Comparison of ENCODE assay signal across 16 mouse cellular contexts in the genomic region with DNA sequence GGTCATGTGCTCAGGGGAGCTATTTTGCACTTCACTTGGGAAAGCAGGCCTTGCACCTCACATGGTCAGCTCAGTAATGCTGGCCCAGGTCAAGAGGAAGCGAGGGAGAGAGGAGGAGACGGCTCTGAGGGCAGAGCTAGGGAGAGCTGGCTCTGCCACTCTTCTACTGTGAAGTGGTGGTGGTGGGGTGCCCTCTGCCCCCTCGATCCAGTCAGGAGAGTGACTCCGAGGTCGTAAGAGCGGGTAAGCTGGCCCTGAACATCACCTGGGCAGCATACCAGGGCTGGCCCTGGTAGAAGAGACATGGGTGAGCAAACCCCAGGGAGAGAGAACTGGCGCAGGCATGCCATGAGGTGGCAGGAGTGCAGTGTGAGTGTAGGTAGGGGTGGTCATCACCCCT. TPM values are rescaled to one million over a fixed set of nuclear protein-coding genes. Genes with fewer than 3 reads are reported as not detected.
DNase-seq lines count a peak whose midpoint lies in the region; ATAC-seq and TF ChIP-seq lines count a peak whose summit lies in the region.
"Had no signal": no experiment of that assay in that cellular context is flagged by ENCODE, and none has a peak within 500 bp of the region (broad histone marks: within the 10 kb centered on the region; RNA-seq: fewer than 3 reads in every experiment).

No protein-coding gene starts in this region.

- H3K4me1 ChIP-seq in lung, adult 2 months (ENCODE audit: control insufficient read depth, insufficient read depth, low read length), result peaks cover 28% of the 10 kb centered on the region

- peak; percentile 9 for ATAC-seq in megakaryocyte-erythroid progenitor cell, adult 5-6 weeks (replicated peaks; ENCODE audit: low FRiP score, low TSS enrichment, poor library complexity, severe bottlenecking)
- ATAC-seq: activated CD4-positive, CD25-positive, alpha-beta regulatory T cell, adult 4 months; hindbrain, postnatal 0 days had no signal

- peak; percentile 90 for DNase-seq in heart, adult 11 months
- no peak for DNase-seq in heart, postnatal 25 days (ENCODE audit: low spot score)
- DNase-seq in lung, adult 2 months, result peak; percentile 14
- DNase-seq in lung, postnatal 25 days (ENCODE audit: low spot score), result no peak
- DNase-seq in kidney, postnatal 25 days, result peak; percentile 26 to 80
- DNase-seq in testis, postnatal 10 days (ENCODE audit: low spot score), result no peak
- no peak for DNase-seq in left cerebral cortex, adult 2 months (ENCODE audit: extremely low spot score in 1 of 2, low spot score in 2 of 2)
- DNase-seq: cerebellum, postnatal 10 days; layer of hippocampus, postnatal 36 days; right cerebral cortex, adult 18-20 months; thymus, adult 2 months had no signal

- TF ChIP-seq CTCF in lung, adult 2 months (IDR thresholded peaks at IDR 0.05; ENCODE audit: insufficient read depth, low read length), result 0 out of 2 replicates have a peak, but pooled peaks have one; percentile 11
- no peak for TF ChIP-seq CTCF in left cerebral cortex, adult 2 months (IDR thresholded peaks at IDR 0.05)

- WGBS in lung, adult 2 months, result 63% methylated on average over 7 of the region's 7 CpGs

- intact Hi-C loops in heart, postnatal 25 days (cut with DNase I), result no loop called here
- intact Hi-C loops in left cerebral cortex, adult 2 months (cut with DNase I), result no loop called here

- no peak overlapping the region for H3K27ac ChIP-seq in left cerebral cortex, adult 2 months
- H3K27ac ChIP-seq: embryonic facial prominence, embryonic 12.5 days; hindbrain, postnatal 0 days; neural tube, embryonic 15.5 days had no signal

- H3K4me3 ChIP-seq in lung, adult 2 months (replicated peaks; ENCODE audit: extremely low read depth, low read depth, low read length), result no peak overlapping the region
- no peak overlapping the region for H3K4me3 ChIP-seq in left cerebral cortex, adult 2 months
- H3K4me3 ChIP-seq: embryonic facial prominence, embryonic 12.5 days; neural tube, embryonic 15.5 days had no signal

- TF ChIP-seq POLR2A in lung, adult 2 months (IDR thresholded peaks at IDR 0.05; ENCODE audit: borderline replicate concordance, extremely low read depth, low read depth, low read length), result no peak

RNA-seq across cellular contexts. Expression of a gene that starts 8.6 kb away (rescaled TPM):
- 10 to 100 TPM; 56.0 to 58.2 TPM for total RNA-seq in heart, postnatal 25 days (2021)
- polyA plus RNA-seq in lung, adult 2 months (2012; rRNA removed), result 50.4 and 61.7 TPM in 2 replicates
- 97.1 and 101 TPM in 2 replicates for total RNA-seq in megakaryocyte-erythroid progenitor cell, adult 5-6 weeks (2014; fragmentation: Nextera tagmentation)
- total RNA-seq in megakaryocyte-erythroid progenitor cell, adult 5-6 weeks (2017), result 94.4 and 108 TPM in 2 replicates
- total RNA-seq in left cerebral cortex, adult 2 months (2021), result 10 to 100 TPM; 87.7 to 92.9 TPM

Comparison
In these comparisons a context has a peak if more than half of its experiments do, and no peak if none do; other contexts are left out.
1. DNase-seq: peak in heart, adult 11 months (single experiment), lung, adult 2 months (single experiment) and kidney, postnatal 25 days (2 of 2); none in heart, postnatal 25 days (single experiment), lung, postnatal 25 days (single experiment), testis, postnatal 10 days (single experiment) and left cerebral cortex, adult 2 months (0 of 2).